Mouse (Mus musculus): ENCODE data around the gene Adamts20. TPM values are rescaled to one million over a fixed set of nuclear protein-coding genes. Genes with fewer than 3 reads are reported as not detected.

Gene Adamts20
- polyA plus RNA-seq, 1 experiment from 2014 or later: 3.4 TPM

GRCm38 (mm10) chr15:94263241-94263640, 202.0 kb downstream of the Adamts20 start:
- peak overlapping the region; percentile 57 for H3K27ac ChIP-seq
- H3K27me3 ChIP-seq: no peaks in the 10 kb centered on the region
- H3K9me3 ChIP-seq (replicated peaks): no peaks in the 10 kb centered on the region
- no peak overlapping the region for H3K4me2 ChIP-seq
- peak; percentile 60 for ATAC-seq
- 75% methylated on average over 10 of the region's 10 CpGs for WGBS
- no peaks in the 10 kb centered on the region for H3K36me3 ChIP-seq (ENCODE audit: poor library complexity, severe bottlenecking)
- H3K4me1 ChIP-seq: peaks cover 18% of the 10 kb centered on the region
- no peak overlapping the region for H3K4me3 ChIP-seq
- no peak overlapping the region for H3K9ac ChIP-seq

- Histone ChIP-seq H3K9ac (no peak overlapping the region), H3K36me3 (ENCODE audit: poor library complexity, severe bottlenecking) (no peaks in the 10 kb centered on the region), H3K4me1 (peaks cover 18% of the 10 kb centered on the region), H3K27ac (no peak overlapping the region), H3K9me3 (replicated peaks) (no peaks in the 10 kb centered on the region), H3K27me3 (no peaks in the 10 kb centered on the region), H3K4me3 (no peak overlapping the region), H3K4me2 (no peak overlapping the region)
- 93% methylated on average over 4 of the region's 4 CpGs for WGBS
- ATAC-seq: no peak
Measured at GRCm38 (mm10) chr15:94259497-94259896, 205.7 kb downstream of the Adamts20 start.

- Histone ChIP-seq H3K27ac (no peak overlapping the region), H3K27me3 (no peaks in the 10 kb centered on the region), H3K9me3 (replicated peaks) (no peaks in the 10 kb centered on the region), H3K9ac (no peak overlapping the region), H3K4me1 (peaks cover 18% of the 10 kb centered on the region), H3K36me3 (ENCODE audit: poor library complexity, severe bottlenecking) (no peaks in the 10 kb centered on the region), H3K4me2 (no peak overlapping the region), H3K4me3 (no peak overlapping the region)
- no peak for ATAC-seq
- WGBS: 86% methylated on average over 5 of the region's 5 CpGs
Measured at GRCm38 (mm10) chr15:94255538-94255937, 209.7 kb downstream of the Adamts20 start.

- H3K4me2 ChIP-seq: no peak overlapping the region
- peak overlapping the region; percentile 25; the same call in 1 of the 2 replicates for H3K27ac ChIP-seq
- H3K9ac ChIP-seq: no peak overlapping the region
- H3K4me3 ChIP-seq: no peak overlapping the region
- WGBS: 63% methylated on average over 3 of the region's 3 CpGs
- H3K9me3 ChIP-seq (replicated peaks): no peaks in the 10 kb centered on the region
- no peaks in the 10 kb centered on the region for H3K27me3 ChIP-seq
- H3K4me1 ChIP-seq: peaks cover 18% of the 10 kb centered on the region
- H3K36me3 ChIP-seq (ENCODE audit: poor library complexity, severe bottlenecking): no peaks in the 10 kb centered on the region
- peak; percentile 48; the same call in 1 of the 2 replicates for ATAC-seq
Measured at GRCm38 (mm10) chr15:94254861-94255516, 210.2 kb downstream of the Adamts20 start.

GRCm38 (mm10) chr15:94254091-94254860, 210.9 kb downstream of the Adamts20 start:
- peak; percentile 81 for ATAC-seq

GRCm38 (mm10) chr15:94252962-94253712, 212.1 kb downstream of the Adamts20 start:
- Histone ChIP-seq H3K36me3 (ENCODE audit: poor library complexity, severe bottlenecking) (no peaks in the 10 kb centered on the region), H3K9me3 (replicated peaks) (no peaks in the 10 kb centered on the region), H3K9ac (no peak overlapping the region), H3K4me1 (peaks cover 18% of the 10 kb centered on the region), H3K4me2 (no peak overlapping the region), H3K27me3 (no peaks in the 10 kb centered on the region), H3K4me3 (no peak overlapping the region), H3K27ac (no peak overlapping the region)
- ATAC-seq: no peak
- WGBS: 84% methylated on average over 13 of the region's 13 CpGs

More at GRCm38 (mm10) chr15:94254091-94254860, 210.9 kb downstream of the Adamts20 start:
- Histone ChIP-seq H3K36me3 (ENCODE audit: poor library complexity, severe bottlenecking) (no peaks in the 10 kb centered on the region), H3K9ac (no peak overlapping the region), H3K27me3 (no peaks in the 10 kb centered on the region), H3K4me1 (peaks cover 18% of the 10 kb centered on the region), H3K9me3 (replicated peaks) (no peaks in the 10 kb centered on the region), H3K4me3 (no peak overlapping the region), H3K27ac (peak overlapping the region; percentile 40), H3K4me2 (0 out of 2 replicates have a peak overlapping the region, but pooled peaks have one; percentile 10)
- 65% methylated on average over 14 of the region's 14 CpGs for WGBS

GRCm38 (mm10) chr15:94249766-94250165, 215.5 kb downstream of the Adamts20 start:
- WGBS: 73% methylated on average over 8 of the region's 8 CpGs
- Histone ChIP-seq H3K9me3 (replicated peaks) (no peaks in the 10 kb centered on the region), H3K9ac (no peak overlapping the region), H3K27me3 (no peaks in the 10 kb centered on the region), H3K4me3 (no peak overlapping the region), H3K27ac (no peak overlapping the region), H3K4me2 (no peak overlapping the region), H3K4me1 (peaks cover 12% of the 10 kb centered on the region), H3K36me3 (ENCODE audit: poor library complexity, severe bottlenecking) (no peaks in the 10 kb centered on the region)
- ATAC-seq: no peak

GRCm38 (mm10) chr15:94248386-94248785, 216.8 kb downstream of the Adamts20 start:
- Histone ChIP-seq H3K9me3 (replicated peaks) (no peaks in the 10 kb centered on the region), H3K9ac (no peak overlapping the region), H3K4me2 (no peak overlapping the region), H3K27me3 (no peaks in the 10 kb centered on the region), H3K27ac (no peak overlapping the region), H3K4me1 (no peaks in the 10 kb centered on the region), H3K4me3 (no peak overlapping the region), H3K36me3 (ENCODE audit: poor library complexity, severe bottlenecking) (no peaks in the 10 kb centered on the region)
- ATAC-seq: no peak
- 84% methylated on average over 6 of the region's 6 CpGs for WGBS

GRCm38 (mm10) chr15:94246669-94247068, 218.5 kb downstream of the Adamts20 start:
- Histone ChIP-seq H3K4me3 (no peak overlapping the region), H3K36me3 (ENCODE audit: poor library complexity, severe bottlenecking) (no peaks in the 10 kb centered on the region), H3K27ac (no peak overlapping the region), H3K9ac (no peak overlapping the region), H3K9me3 (replicated peaks) (no peaks in the 10 kb centered on the region), H3K4me2 (no peak overlapping the region), H3K27me3 (no peaks in the 10 kb centered on the region), H3K4me1 (no peaks in the 10 kb centered on the region)
- 86% methylated on average over 5 of the region's 5 CpGs for WGBS
- ATAC-seq: no peak

GRCm38 (mm10) chr15:94244336-94244735, 220.9 kb downstream of the Adamts20 start:
- Histone ChIP-seq H3K4me3 (no peak overlapping the region), H3K9ac (no peak overlapping the region), H3K4me2 (no peak overlapping the region), H3K36me3 (ENCODE audit: poor library complexity, severe bottlenecking) (no peaks in the 10 kb centered on the region), H3K4me1 (no peaks in the 10 kb centered on the region), H3K27ac (no peak overlapping the region), H3K9me3 (replicated peaks) (no peaks in the 10 kb centered on the region), H3K27me3 (no peaks in the 10 kb centered on the region)
- ATAC-seq: no peak
- WGBS: 81% methylated on average over 2 of the region's 2 CpGs

GRCm38 (mm10) chr15:94242133-94242532, 223.1 kb downstream of the Adamts20 start:
- H3K9ac ChIP-seq: no peak overlapping the region
- no peaks in the 10 kb centered on the region for H3K9me3 ChIP-seq (replicated peaks)
- H3K4me1 ChIP-seq: no peaks in the 10 kb centered on the region
- H3K4me3 ChIP-seq: no peak overlapping the region
- no peaks in the 10 kb centered on the region for H3K36me3 ChIP-seq (ENCODE audit: poor library complexity, severe bottlenecking)
- no peak overlapping the region for H3K27ac ChIP-seq
- 100% methylated on average over 1 of the region's 1 CpGs for WGBS
- H3K4me2 ChIP-seq: no peak overlapping the region
- no peaks in the 10 kb centered on the region for H3K27me3 ChIP-seq
- no peak for ATAC-seq

GRCm38 (mm10) chr15:94239637-94240036, 225.6 kb downstream of the Adamts20 start:
- H3K4me1 ChIP-seq: no peaks in the 10 kb centered on the region
- H3K27ac ChIP-seq: no peak overlapping the region
- no peaks in the 10 kb centered on the region for H3K9me3 ChIP-seq (replicated peaks)
- 75% methylated on average over 4 of the region's 4 CpGs for WGBS
- no peak overlapping the region for H3K4me2 ChIP-seq
- no peak overlapping the region for H3K9ac ChIP-seq
- no peak for ATAC-seq
- no peaks in the 10 kb centered on the region for H3K36me3 ChIP-seq (ENCODE audit: poor library complexity, severe bottlenecking)
- H3K4me3 ChIP-seq: no peak overlapping the region
- no peaks in the 10 kb centered on the region for H3K27me3 ChIP-seq
